Mouse (Mus musculus) left cerebral cortex, postnatal 10 days (tissue): Measurements from ENCODE around the gene Sema6d. TPM values are rescaled to one million over a fixed set of nuclear protein-coding genes. Genes with fewer than 3 reads are reported as not detected.

ENCODE experiments used
- DNase-seq, 2 experiments: peaks; one replicate each; pipeline ENCODE4 v3.0.0; 2021 to 2022; ENCODE audit warnings: low spot score in 2 of 2, mixed read lengths in 1 of 2; ENCODE audit errors: extremely low spot score in 1 of 2
- intact Hi-C: fragments of 180-260 bp; cut with DNase I; formaldehyde crosslinking; loops from one replicate; pipeline ENCODE4 v1.15.1; 2025
- total RNA-seq, 2 experiments: library from RNA; stranded (reverse); gene quantifications; 2 replicates each; pipeline ENCODE4 v1.2.3; 2021

Gene Sema6d
- total RNA-seq, 2 experiments from 2014 or later = 71.8 to 78.0 TPM

DNA sequence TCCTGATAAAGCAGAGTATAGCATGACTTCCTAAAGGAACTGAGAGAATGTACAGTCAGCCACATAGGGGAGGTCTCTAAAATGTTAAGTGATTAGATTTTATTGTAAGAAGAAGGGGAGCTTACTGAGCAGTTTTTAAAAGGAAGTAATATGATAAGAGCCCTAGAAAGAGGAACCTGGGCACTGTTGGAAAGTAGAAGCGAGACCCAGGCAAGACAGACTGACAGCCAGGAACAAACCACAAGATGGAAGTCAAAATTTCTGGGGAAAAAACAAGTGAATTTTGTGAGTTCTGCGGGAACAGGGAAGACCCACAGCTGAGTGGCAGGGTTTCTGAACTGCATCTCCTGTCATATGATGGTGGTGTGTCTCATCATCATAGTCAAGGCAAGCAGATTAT, 486.3 kb downstream of the Sema6d start:
- DNase-seq = no peak
- intact Hi-C loops = no loop called here

DNA sequence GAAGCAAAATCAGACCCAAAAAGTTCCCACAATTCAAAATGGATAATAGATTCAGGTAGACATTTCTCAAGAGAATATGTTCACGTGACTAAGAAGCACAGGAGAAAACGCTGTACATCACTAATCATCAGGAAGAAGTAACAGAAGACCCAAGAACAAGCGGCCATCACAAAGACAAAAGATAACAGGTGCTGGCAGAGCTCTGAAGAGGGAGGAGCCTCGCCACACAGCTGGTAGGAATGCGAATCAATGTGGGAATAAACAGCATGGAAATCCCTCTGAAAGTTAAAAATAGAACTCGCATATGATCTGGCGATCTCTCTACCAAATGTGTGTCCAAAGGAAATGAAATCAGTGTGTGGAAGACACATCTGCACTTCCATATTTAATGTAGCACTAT, 493.8 kb downstream of the Sema6d start:
- no peak for DNase-seq
- intact Hi-C loops = no loop called here

DNA sequence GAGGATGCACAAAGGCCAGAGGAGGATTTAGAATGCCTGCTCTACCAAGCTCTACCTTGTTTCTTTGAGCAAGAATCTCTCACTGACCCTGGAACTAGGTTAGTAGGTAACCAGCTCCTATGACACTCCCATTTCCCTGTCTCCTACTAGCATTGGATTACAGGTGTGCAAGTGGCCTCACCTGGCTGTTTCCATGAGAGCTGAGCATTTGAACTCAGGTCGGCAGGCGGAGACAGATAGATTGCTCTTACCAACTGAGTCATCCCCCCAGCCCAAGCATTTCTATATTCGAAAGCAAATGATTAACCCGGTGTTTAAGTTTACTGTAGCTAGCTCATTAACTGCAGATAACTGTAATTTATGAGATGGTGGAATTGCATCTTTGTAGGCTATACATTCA, 503.0 kb downstream of the Sema6d start:
- intact Hi-C loops = no loop called here
- DNase-seq = no peak

DNA sequence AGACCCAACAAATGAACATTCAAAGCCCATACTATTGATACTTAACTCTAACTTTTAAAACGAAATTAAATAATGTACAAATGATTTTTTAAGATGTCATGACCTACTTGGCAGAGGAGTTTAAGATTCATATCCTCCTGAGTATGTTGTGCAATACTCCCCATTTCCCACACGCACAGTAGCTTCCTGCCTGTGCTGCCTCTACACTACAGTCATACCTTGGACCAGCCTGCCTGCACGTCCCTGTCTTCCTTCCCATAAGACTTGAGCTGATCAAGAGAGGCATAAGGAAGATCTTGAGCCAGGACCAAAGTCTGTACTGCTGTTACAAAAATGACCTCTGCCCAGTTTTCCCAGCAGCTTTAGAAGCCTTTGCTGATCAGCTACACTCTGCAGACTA, 509.2 kb downstream of the Sema6d start:
- intact Hi-C loops = no loop called here

DNA sequence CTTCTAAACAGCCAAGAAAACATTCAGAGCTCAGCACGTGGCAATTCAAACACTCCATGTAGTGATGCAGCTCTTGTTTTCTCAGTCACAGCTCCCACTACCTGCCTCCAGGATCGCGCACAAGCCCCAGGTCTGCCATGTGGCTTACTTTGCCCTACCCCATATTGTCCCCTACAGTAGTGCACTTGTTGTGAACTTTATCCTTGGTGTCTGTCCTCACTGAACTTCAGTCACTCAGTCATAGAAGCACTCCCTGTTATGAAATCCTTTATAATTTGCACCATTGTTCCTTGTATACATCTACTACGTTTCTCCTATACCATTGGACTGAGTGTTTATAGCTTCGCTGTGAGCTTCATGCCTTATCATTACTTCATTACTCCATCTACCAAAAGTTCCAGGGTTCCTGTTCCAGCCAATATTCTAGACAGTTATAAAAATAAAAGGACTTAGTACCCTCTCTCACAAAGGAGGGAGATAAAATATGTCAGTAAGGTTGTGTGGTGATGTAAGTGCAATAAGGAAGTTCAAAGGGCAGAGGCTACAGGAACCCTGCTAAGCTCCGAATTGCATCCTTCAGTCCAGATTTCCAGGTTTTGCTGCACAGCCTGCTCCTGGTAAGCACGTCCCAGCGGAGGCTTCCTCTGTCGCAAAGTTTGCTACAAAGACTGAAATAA, 512.1 kb downstream of the Sema6d start:
- intact Hi-C loops = no loop called here
- no peak for DNase-seq

More for the DNA sequence above, 509.2 kb downstream of the Sema6d start:
- no peak for DNase-seq

DNA sequence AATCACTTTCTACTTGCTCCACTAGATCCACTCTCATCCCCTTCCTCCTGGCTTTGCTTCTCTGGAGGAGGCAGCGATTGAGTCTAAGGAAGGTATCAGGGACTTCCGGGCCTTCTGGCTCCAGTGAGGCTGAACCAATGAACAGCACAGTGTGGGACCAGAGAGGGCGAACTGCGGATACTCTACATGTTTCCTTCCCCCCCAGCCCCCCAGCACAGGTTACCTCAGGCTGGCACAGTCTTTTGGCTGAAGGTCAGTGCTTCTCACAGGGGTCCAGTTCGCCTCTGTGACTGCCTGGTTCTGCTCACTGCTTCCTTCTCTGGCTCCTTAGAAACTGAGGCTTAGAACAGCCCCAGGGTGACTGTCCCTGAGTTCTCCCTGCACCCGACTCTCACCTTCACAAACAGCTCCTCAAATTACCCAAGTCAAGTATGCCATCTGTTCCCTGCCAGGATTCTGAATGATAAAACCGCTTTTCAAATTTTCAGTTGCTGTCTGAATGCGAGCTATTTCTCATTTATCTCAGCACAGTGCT, 512.7 kb downstream of the Sema6d start:
- intact Hi-C loops = no loop called here
- DNase-seq = no peak

DNA sequence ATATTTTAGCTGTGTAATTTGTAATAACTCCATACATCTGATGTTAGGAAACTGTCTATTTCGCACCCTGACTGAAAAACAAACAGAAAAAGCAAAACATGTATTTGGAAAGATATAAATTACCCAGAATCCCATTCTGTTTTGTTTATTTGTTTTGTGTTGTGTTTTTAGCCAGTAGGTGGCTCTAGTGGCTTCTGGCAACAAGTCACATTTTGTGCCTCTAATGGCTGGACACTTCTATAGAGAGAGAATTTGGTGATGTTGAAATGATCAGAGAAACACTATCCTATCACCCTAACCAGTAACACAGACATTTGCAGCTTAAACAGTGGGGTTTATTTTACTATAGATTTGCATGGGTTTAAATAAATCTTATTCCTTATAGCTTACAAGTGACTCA, 515.6 kb downstream of the Sema6d start:
- intact Hi-C loops = no loop called here
- DNase-seq = no peak

DNA sequence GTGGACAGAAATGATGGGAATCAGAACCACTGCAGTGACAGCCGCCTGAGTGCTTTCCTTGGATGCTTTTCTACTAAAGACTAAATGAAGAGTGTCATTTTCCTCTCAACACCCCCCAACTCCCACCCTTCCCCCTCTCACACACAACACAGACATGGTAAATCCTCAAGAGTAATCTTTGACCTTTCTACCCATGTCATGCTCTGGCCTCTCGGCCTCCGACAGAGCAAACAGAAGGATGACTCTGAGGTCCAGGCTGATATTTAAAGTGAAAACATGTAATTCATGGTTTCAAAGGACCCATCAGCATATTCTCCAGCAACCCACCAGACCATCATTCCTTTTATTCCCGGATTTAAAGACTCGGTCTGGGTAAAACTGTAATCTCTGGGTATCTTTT, 518.2 kb downstream of the Sema6d start:
- intact Hi-C loops = no loop called here
- DNase-seq = no peak

DNA sequence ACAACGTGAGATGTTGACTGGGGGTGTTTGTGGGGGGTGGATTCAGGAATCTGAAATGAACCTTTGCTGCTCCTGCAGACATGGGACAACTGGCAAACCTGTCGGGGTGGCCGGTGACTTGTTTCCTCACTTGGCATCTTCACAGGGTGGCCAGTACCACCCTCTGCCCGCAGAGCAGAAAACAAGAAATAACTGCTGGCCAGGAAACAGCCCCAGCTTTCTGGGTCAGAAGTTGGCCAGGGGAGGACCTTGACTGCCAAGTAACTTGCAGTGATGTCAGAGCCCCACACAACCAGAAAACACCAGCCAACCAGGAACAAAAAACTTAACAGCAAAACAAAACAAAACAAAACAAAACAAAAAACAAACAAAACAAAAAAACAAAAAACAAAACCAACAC, 518.8 kb downstream of the Sema6d start:
- DNase-seq = peak in 1 of 2 experiments; percentile 36
- intact Hi-C loops = no loop called here

DNA sequence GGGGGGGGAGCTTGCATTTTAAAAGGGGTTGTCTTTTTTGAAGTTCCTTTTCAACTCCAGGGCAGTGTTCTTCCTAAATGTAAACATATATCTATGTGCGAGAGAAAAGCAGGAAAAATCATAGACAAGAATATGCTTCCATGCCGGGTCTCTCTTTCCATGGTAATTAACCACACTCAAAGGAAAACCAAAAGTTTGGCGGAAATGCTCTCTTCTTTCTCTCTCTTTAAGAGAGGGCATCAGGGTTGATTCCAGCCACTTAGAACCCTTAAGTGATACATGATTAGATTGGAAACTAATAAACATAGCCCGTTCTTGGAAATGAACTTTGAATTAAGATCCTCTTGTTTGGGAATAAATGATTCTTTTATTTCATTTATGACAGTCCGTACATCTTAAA, 519.2 kb downstream of the Sema6d start:
- intact Hi-C loops = no loop called here
- no peak for DNase-seq

DNA sequence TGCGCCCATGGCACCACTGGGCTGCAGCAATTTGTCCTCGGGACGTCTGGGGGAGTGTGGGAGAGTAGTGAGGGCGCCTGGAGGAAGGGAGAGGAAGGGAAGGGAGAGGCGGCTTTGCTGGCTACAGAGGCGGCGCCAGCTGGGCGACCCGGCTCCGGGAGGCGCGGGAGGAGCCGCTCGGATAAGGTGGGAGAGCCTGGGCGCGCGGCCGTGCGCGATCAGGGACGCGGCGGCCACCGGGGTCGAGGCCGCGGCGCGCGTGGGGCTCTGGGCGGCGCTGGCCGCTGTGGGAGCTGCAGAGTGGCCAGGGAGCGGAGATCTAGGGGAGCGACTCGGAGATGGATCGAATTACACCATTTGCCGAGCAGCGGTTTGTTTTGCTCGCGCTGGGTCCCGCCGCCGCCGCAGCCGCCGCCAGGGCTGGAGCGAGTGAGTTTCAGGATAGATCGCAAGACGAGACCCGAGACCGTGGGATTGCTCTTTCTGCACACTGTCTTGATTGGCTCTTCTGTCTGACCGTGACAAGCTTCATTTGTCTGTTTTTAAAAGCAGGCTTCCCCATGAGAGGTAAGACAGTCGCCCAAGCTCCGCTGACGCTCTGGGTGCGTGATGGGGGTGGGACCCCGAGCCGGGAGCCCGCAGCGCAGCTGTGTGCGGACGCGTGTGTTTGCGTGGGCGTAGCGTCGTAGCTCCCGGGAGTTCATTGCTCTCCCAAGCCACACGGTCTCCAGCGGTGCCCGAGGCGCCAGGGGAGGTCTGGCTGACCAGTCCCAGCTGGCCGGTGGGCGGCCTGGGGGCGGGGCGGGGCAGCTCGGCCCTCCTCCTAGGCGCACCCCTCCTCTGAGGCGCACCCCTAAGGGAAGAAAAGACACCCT, 520.2 kb downstream of the Sema6d start:
- peak; percentile 63 to 94 for DNase-seq
- intact Hi-C loops = loop anchor here (5.0 kb wide), 4 partner anchors 47 to 508 kb away; no protein-coding TSS in a partner anchor

DNA sequence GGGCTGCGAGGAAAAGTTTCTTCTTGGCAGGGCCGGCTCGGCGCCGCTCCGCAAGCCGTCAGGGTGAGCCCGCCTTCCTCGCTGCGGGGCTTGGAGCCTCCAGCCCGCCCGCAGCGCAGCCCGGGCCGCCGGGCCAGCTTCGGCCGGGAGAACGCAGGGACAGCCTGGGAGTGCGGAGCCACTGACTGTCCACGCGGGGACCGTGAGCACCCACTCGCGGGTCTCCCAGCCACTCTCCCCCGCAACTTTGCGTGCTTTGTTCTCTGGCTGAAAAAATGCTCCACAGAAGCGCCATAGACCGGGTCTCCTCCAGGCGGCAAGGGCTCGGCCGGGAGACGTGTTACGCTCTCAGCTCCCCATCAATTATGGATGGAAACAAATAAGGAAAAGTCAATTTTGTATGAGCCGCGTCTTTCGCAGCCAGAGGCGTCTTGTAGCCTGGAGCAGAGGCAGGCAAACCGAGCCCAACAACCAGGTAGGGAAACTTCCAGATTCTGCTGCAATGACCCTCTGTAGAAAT, 520.9 kb downstream of the Sema6d start:
- DNase-seq = no peak
- intact Hi-C loops = loop anchor here (5.0 kb wide), 4 partner anchors 47 to 508 kb away; no protein-coding TSS in a partner anchor

DNA sequence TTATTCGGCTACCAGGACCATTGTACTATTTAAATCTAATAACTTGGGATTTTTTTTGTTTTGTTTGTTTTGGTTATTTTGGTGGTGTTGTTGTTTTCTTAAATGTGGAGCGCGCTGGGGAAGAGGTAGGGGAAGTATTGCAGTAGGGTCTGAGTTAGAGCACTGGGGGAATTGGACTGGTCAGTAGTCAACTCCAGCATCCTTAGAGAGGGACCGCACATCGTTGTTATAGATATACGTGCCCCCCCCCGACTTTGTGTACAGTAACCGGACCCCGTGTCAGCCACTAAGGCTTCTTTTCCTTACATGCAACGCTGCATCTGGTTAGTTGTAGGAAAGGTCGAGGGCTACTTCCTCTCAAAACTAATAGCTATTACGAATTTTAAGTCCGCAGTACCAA, 521.5 kb downstream of the Sema6d start:
- DNase-seq = no peak
- intact Hi-C loops = loop anchor here (5.0 kb wide), 4 partner anchors 46 to 509 kb away; no protein-coding TSS in a partner anchor

DNA sequence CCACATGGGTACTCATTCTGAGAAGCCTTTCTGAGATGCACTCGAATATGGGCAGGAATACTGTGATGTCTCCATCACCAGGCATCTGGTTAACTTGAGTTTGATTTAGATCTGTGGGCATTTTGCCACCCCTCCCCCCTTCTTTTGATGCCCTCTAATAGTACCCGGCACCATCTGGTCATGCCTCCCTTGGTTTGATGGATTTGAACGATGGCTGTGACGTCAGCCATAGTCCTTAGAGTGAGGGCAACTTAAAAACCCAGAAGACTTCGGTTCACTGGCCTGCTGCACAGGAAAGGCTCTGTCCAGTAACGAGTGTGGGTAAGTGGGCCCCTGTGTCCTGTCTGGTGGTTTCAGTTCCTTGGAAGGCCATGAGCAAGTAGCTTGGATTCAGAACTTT, 522.5 kb downstream of the Sema6d start:
- intact Hi-C loops = loop anchor here (5.0 kb wide), 4 partner anchors 45 to 510 kb away; no protein-coding TSS in a partner anchor
- DNase-seq = no peak

DNA sequence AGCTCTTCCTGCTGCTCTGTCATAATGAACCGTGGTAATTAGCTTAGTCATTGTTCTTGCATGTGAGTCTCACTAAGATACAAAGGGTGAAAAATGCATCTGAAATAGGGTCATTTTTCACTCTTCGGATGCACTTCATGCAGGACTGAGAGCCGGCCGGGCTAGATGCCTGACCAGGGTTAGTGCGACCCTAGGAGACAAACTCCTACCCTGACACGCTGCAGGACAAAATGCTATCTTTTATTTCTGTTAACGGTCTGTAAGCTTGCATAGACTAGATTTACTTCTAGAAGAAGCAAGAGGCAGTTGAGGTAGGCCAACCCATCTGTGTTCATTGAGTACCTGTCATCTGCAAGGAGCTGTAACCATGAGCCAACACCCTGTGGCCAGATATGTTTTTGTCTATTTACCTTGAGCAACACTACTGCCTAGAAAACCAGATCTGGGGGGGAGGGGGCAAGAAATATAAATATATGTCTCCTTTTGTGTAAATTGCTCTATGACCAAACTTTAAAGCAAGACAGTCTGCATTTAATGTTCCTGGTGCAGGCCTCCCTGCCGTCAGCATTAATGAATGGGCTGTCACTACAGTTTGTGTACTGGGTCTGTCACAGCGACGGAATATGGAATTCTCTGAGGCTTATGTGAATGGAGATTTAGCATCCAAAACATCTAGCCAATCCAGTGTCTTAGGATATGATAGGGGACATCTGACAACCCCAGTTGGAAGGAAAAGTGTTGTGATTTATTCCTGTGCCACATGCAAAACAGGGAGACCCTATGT, 523.1 kb downstream of the Sema6d start:
- intact Hi-C loops = loop anchor here (5.0 kb wide), 4 partner anchors 44 to 511 kb away; no protein-coding TSS in a partner anchor
- no peak for DNase-seq

DNA sequence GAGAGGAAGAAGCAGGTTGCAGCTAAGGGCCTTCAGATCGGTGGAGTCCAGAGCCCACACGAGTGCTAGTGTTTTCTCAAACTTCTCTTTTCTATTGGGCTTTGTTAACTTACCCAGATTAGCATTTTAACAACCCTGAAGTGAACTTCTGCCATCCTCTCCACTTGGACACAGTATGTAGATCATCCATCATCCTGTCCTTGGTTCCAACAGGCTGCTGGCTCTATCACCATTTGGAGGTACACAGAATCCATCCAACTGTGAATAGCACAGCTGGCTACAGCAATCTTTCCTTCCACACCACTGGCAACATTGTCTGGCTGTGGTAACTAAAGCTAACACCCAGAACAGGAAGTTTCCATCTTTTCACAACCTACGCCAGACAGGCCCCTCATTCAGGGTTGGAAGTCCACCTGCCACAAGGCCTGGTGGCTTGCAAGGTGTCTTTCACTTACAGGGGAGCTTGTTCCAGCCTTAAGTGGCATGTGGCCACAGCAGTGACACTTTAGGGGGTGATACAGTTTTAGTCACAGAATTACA, 524.0 kb downstream of the Sema6d start:
- no peak for DNase-seq

DNA sequence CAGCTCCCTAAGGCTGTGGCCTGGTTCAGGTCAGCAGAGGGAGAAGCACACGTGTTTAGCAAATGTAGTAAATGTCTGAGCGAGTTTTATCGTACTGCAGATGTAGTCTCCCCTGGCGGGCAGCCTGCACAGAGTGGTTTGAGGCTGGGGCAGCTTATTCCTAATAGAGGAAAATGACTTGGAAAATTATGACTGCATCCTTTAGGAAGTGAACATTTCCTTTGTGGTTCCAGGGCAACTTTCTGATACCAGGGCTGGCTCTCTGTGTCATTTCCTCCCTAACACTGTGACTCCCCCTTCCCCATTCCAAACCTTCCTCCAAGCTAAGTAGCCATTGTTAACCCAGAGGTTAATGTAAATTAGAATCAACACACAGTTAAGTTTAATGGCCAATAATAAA, 527.0 kb downstream of the Sema6d start:
- intact Hi-C loops = no loop called here

More for the DNA sequence above, 524.0 kb downstream of the Sema6d start:
- intact Hi-C loops = loop anchor here (5.0 kb wide), 4 partner anchors 44 to 511 kb away; no protein-coding TSS in a partner anchor

DNA sequence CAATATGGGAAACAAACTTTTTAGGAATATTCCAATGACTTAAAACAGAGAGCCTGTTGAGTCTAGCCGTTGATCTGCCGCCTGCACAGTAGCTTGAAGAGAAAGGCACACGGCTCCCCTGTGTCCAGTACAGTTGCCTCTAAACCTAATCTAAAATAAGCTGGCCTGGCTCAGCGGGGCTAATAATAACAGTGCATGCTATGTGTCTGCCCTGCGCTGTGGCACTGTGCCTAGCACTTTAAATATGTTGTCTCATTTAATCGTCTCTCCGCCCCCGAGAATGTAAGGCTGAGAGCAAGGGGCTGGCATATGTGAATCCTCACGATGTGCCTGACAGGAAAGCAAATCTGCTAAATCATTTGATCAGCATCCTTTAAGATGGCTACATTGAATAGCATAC, 527.7 kb downstream of the Sema6d start:
- no peak for DNase-seq
- intact Hi-C loops = no loop called here

More for the DNA sequence above, 527.0 kb downstream of the Sema6d start:
- no peak for DNase-seq
